Mouse (Mus musculus) liver, embryonic 16.5 days (tissue): ENCODE results near the gene Rasgrp2. TPM values are rescaled to one million over a fixed set of nuclear protein-coding genes. Genes with fewer than 3 reads are reported as not detected.

Experiments used
- ATAC-seq: fragments of 200-750 bp; cut with Nextera tagmentation; 2 replicates; pipeline ENCODE4 v1.8.0; 2017; ENCODE audit warnings: low read depth, mild to moderate bottlenecking, moderate number of reproducible peaks, moderate library complexity
- H3K27ac ChIP-seq: fragments of 300-500 bp; sonication (generic); 2 replicates; pipeline ENCODE4 v1.5.1; 2014; ENCODE audit warnings: mild to moderate bottlenecking, low read length
- H3K27me3 ChIP-seq: fragments of 300-500 bp; sonication (generic); 2 replicates; pipeline ENCODE4 v1.6.1; 2014; ENCODE audit warnings: low read depth, low read length, mixed read lengths; ENCODE audit not compliant: control insufficient read depth, insufficient read depth
- H3K36me3 ChIP-seq: fragments of 300-500 bp; sonication (generic); 2 replicates; pipeline ENCODE4 v1.6.1; 2014; ENCODE audit warnings: mild to moderate bottlenecking; ENCODE audit not compliant: control insufficient read depth, insufficient read depth
- H3K4me1 ChIP-seq: fragments of 300-500 bp; sonication (generic); 2 replicates; pipeline ENCODE4 v1.6.1; 2014; ENCODE audit warnings: low read depth, low read length, mixed read lengths; ENCODE audit not compliant: control insufficient read depth
- H3K4me2 ChIP-seq: fragments of 300-500 bp; sonication (generic); 2 replicates; pipeline ENCODE4 v1.6.1; 2014; ENCODE audit warnings: low read depth, low read length, mixed read lengths
- H3K4me3 ChIP-seq: fragments of 300-500 bp; sonication (generic); 2 replicates; pipeline ENCODE4 v1.5.1; 2014; ENCODE audit warnings: low read depth, mild to moderate bottlenecking, low read length
- H3K9ac ChIP-seq: fragments of 300-500 bp; sonication (generic); 2 replicates; pipeline ENCODE4 v1.6.1; 2014; ENCODE audit warnings: low read depth, low read length
- H3K9me3 ChIP-seq: fragments of 300-500 bp; sonication (generic); replicated peaks from 2 replicates; pipeline ENCODE4 v1.6.1; 2016; ENCODE audit warnings: low read length; ENCODE audit not compliant: control insufficient read depth
- WGBS: fragments of 180-500 bp; shearing (Covaris S2); extraction: QIAGEN DNeasy Blood & Tissue Kit; methylation state at CpG from one replicate; pipeline ENCODE4 v1.1.7; 2014; ENCODE audit not compliant: insufficient replicate concordance; 5-methylcytosine and 5-hydroxymethylcytosine counted together
- polyA plus RNA-seq: library from polyadenylated mRNA; unstranded; fragments of >200 nt; fragmentation: Nextera tagmentation; extraction: Ambion mirVana; gene quantifications from 2 replicates; pipeline ENCODE4 v1.2.1, GENCODE M21; 2015

Gene Rasgrp2
- polyA plus RNA-seq, 1 experiment from 2014 or later: 81.7 TPM

- no peaks in the 10 kb centered on the region; the same call in 1 of the 2 replicates for H3K4me1 ChIP-seq
- H3K4me3 ChIP-seq: no peak overlapping the region
- 82% methylated on average over 11 of the region's 11 CpGs for WGBS
- no peak overlapping the region for H3K4me2 ChIP-seq
- no peak overlapping the region for H3K27ac ChIP-seq
- no peaks in the 10 kb centered on the region for H3K9me3 ChIP-seq
- ATAC-seq: no peak
- H3K27me3 ChIP-seq: no peaks in the 10 kb centered on the region
- H3K36me3 ChIP-seq: peaks cover 62% of the 10 kb centered on the region
- no peak overlapping the region for H3K9ac ChIP-seq
Measured at GRCm38 (mm10) chr19:6377327-6378040, 21.7 kb upstream of the Rasgrp2 start.

GRCm38 (mm10) chr19:6380411-6381166, 18.6 kb upstream of the Rasgrp2 start:
- ATAC-seq: no peak
- Histone ChIP-seq H3K27me3 (no peaks in the 10 kb centered on the region), H3K9ac (no peak overlapping the region), H3K4me2 (no peak overlapping the region), H3K36me3 (peaks cover 32% of the 10 kb centered on the region), H3K27ac (no peak overlapping the region), H3K4me1 (no peaks in the 10 kb centered on the region; the same call in none of the 2 replicates), H3K4me3 (no peak overlapping the region), H3K9me3 (no peaks in the 10 kb centered on the region)
- WGBS: 86% methylated on average over 9 of the region's 9 CpGs

- no peaks in the 10 kb centered on the region; the same call in none of the 2 replicates for H3K4me1 ChIP-seq
- no peak overlapping the region for H3K27ac ChIP-seq
- ATAC-seq: no peak
- H3K4me3 ChIP-seq: no peak overlapping the region
- no peak overlapping the region for H3K9ac ChIP-seq
- no peaks in the 10 kb centered on the region for H3K9me3 ChIP-seq
- peaks cover 25% of the 10 kb centered on the region for H3K36me3 ChIP-seq
- no peak overlapping the region for H3K4me2 ChIP-seq
- 70% methylated on average over 5 of the region's 5 CpGs for WGBS
- H3K27me3 ChIP-seq: no peaks in the 10 kb centered on the region
Measured at GRCm38 (mm10) chr19:6381238-6381637, 17.9 kb upstream of the Rasgrp2 start.

- 43% methylated on average over 4 of the region's 4 CpGs for WGBS
- Histone ChIP-seq H3K27me3 (no peaks in the 10 kb centered on the region), H3K27ac (no peak overlapping the region), H3K4me1 (no peaks in the 10 kb centered on the region; the same call in none of the 2 replicates), H3K9me3 (no peaks in the 10 kb centered on the region), H3K4me3 (no peak overlapping the region), H3K4me2 (no peak overlapping the region), H3K9ac (no peak overlapping the region), H3K36me3 (peaks cover 13% of the 10 kb centered on the region)
- no peak for ATAC-seq
Measured at GRCm38 (mm10) chr19:6382323-6382924, 16.7 kb upstream of the Rasgrp2 start.

GRCm38 (mm10) chr19:6383470-6383869, 15.7 kb upstream of the Rasgrp2 start:
- no peaks in the 10 kb centered on the region for H3K27me3 ChIP-seq
- H3K27ac ChIP-seq: no peak overlapping the region
- no peaks in the 10 kb centered on the region; the same call in none of the 2 replicates for H3K4me1 ChIP-seq
- H3K9ac ChIP-seq: no peak overlapping the region
- no peak for ATAC-seq
- no peak overlapping the region for H3K4me2 ChIP-seq
- no peaks in the 10 kb centered on the region for H3K9me3 ChIP-seq
- WGBS: 31% methylated on average over 5 of the region's 5 CpGs
- H3K36me3 ChIP-seq: peaks cover 3% of the 10 kb centered on the region; the same call in 1 of the 2 replicates
- no peak overlapping the region for H3K4me3 ChIP-seq

- H3K4me3 ChIP-seq: no peak within 1 kb of the TSS
- 0 out of 2 replicates have a peak, but pooled peaks have one; percentile 19 for ATAC-seq
- 24% methylated on average over 7 of the region's 7 CpGs for WGBS
- H3K4me2 ChIP-seq: no peak within 1 kb of the TSS
- H3K27me3 ChIP-seq: no peaks in the 10 kb centered on the region
- no peaks in the 10 kb centered on the region for H3K36me3 ChIP-seq
- H3K9ac ChIP-seq: no peak within 1 kb of the TSS
- H3K9me3 ChIP-seq: no peaks in the 10 kb centered on the region
- H3K27ac ChIP-seq: no peak within 1 kb of the TSS
- H3K4me1 ChIP-seq: no peaks in the 10 kb centered on the region; the same call in none of the 2 replicates
Measured at GRCm38 (mm10) chr19:6384128-6384527, 15.0 kb upstream of the Rasgrp2 start, which contains the start of gene Pygm. Gene Pygm (plus strand): TSS chr19:6384399.

GRCm38 (mm10) chr19:6384954-6385353, 14.2 kb upstream of the Rasgrp2 start:
- Histone ChIP-seq H3K9ac (no peak overlapping the region), H3K4me2 (no peak overlapping the region), H3K27me3 (no peaks in the 10 kb centered on the region; the same call in 1 of the 2 replicates), H3K4me1 (peaks cover 6% of the 10 kb centered on the region), H3K27ac (no peak overlapping the region), H3K36me3 (no peaks in the 10 kb centered on the region), H3K4me3 (no peak overlapping the region), H3K9me3 (no peaks in the 10 kb centered on the region)
- 62% methylated on average over 11 of the region's 11 CpGs for WGBS
- no peak for ATAC-seq

- H3K4me3 ChIP-seq: no peak overlapping the region
- no peak for ATAC-seq
- peaks cover 10% of the 10 kb centered on the region for H3K4me1 ChIP-seq
- 62% methylated on average over 5 of the region's 5 CpGs for WGBS
- H3K27me3 ChIP-seq: no peaks in the 10 kb centered on the region; the same call in 1 of the 2 replicates
- no peak overlapping the region for H3K4me2 ChIP-seq
- no peaks in the 10 kb centered on the region for H3K9me3 ChIP-seq
- H3K9ac ChIP-seq: no peak overlapping the region
- no peaks in the 10 kb centered on the region for H3K36me3 ChIP-seq
- no peak overlapping the region for H3K27ac ChIP-seq
Measured at GRCm38 (mm10) chr19:6385419-6385818, 13.7 kb upstream of the Rasgrp2 start.
